18 mouse cellular contexts compared by ENCODE assay signal in genomic region chr12:98205450-98206051, GRCm38 (mm10).
"Had no signal": no experiment of that assay in that cellular context is flagged by ENCODE, and none has a peak within 500 bp of the region (broad histone marks: within the 10 kb centered on the region; RNA-seq: fewer than 3 reads in every experiment).

No protein-coding gene starts in this region.

- ATAC-seq: midbrain, embryonic 13.5 days; midbrain, embryonic 16.5 days had no signal

- H3K4me1 ChIP-seq: midbrain, embryonic 10.5 days; midbrain, embryonic 13.5 days; neural tube, embryonic 13.5 days; neural tube, embryonic 15.5 days had no signal

- H3K9ac ChIP-seq: lung, embryonic 14.5 days; midbrain, embryonic 13.5 days; neural tube, embryonic 13.5 days; neural tube, embryonic 15.5 days had no signal

- H3K27me3 ChIP-seq: midbrain, embryonic 13.5 days; neural tube, embryonic 13.5 days; neural tube, embryonic 15.5 days had no signal

- H3K27ac ChIP-seq: midbrain, embryonic 10.5 days; midbrain, embryonic 13.5 days; neural tube, embryonic 13.5 days; neural tube, embryonic 15.5 days had no signal

- H3K4me3 ChIP-seq: midbrain, embryonic 10.5 days; midbrain, embryonic 13.5 days; myocyte; neural tube, embryonic 13.5 days; neural tube, embryonic 15.5 days had no signal

- H3K9me3 ChIP-seq: midbrain, embryonic 10.5 days; midbrain, embryonic 13.5 days; neural tube, embryonic 13.5 days; neural tube, embryonic 15.5 days had no signal

- DNase-seq: lung, adult 18-20 months; lung, embryonic 14.5 days; lung, postnatal 10 days; lung, postnatal 4 days; retina, postnatal 1 day; right cerebral cortex, adult 18-20 months; right cerebral cortex, postnatal 25 days; right cerebral cortex, postnatal 4 days; spleen, adult 18-20 months; thymus, adult 18-20 months; thymus, postnatal 14 days; thymus, postnatal 36 days had no signal

- H3K4me2 ChIP-seq: lung, embryonic 14.5 days; midbrain, embryonic 13.5 days; neural tube, embryonic 13.5 days; neural tube, embryonic 15.5 days had no signal
